Mouse (Mus musculus): Measurements from ENCODE around the gene Cnih2. TPM values are rescaled to one million over a fixed set of nuclear protein-coding genes. Genes with fewer than 3 reads are reported as not detected.
"Not testable (repeated sequence)": the region's sequence is repeated elsewhere in the genome, so short reads cannot be mapped to it uniquely, and the experiment has no call there.

The Cnih2 gene
- total RNA-seq, 2 experiments from 2014 or later: 0.17 TPM; not detected in 1

DNA sequence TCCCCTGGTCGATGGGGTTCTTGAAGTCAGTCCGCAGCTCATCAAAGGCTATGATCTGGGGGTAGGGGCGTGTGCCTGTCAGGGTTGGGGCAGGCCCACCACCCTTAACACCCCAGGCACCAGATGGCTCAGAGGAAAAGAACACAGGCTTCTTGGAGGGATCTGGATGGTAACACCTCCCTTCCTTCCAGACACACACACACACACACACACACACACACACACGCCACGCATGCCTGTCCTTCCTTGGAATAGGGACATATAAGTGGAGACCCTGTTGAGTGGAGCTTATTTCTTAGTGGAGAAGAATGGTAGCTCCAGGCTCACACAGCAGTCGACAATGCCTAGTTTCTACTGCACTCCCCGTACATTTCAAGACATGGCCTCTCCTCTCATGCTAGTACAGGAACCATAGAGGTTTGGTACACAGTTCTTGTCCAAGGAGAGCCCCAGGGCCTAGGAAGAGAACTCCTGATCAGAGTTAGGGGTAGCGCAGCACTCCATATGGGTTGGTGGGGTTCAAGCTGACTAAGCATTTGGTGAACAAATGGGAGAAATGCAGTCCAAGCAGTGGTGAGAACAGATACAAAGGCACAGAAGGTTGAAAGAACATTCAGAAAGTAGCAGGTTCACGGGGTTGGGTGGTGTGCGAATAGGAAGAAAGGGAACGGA is 3.4 kb downstream of the Cnih2 start:
- ATAC-seq (replicated peaks; ENCODE audit: poor library complexity): no peak

DNA sequence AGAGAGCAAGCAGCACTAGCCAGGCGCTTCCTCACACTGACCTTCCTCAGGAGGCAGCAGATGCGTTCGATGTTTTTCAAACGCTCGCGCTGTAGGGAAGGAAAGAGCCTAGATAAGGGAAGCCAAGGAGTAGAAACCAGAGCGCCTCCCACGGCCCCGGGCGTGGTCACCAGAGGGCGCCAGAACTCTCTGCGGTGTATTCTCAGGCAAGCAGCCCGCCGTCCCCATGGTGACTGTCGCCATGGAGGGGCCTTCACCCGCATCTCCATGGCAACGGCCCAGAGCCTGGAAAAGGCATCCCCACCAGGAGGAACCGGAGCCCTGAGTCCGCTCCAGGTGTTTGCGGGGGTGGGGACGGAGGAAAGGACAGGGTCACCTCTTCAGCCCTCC is 4.1 kb downstream of the Cnih2 start:
- peak; percentile 92 for ATAC-seq (replicated peaks; ENCODE audit: poor library complexity)

DNA sequence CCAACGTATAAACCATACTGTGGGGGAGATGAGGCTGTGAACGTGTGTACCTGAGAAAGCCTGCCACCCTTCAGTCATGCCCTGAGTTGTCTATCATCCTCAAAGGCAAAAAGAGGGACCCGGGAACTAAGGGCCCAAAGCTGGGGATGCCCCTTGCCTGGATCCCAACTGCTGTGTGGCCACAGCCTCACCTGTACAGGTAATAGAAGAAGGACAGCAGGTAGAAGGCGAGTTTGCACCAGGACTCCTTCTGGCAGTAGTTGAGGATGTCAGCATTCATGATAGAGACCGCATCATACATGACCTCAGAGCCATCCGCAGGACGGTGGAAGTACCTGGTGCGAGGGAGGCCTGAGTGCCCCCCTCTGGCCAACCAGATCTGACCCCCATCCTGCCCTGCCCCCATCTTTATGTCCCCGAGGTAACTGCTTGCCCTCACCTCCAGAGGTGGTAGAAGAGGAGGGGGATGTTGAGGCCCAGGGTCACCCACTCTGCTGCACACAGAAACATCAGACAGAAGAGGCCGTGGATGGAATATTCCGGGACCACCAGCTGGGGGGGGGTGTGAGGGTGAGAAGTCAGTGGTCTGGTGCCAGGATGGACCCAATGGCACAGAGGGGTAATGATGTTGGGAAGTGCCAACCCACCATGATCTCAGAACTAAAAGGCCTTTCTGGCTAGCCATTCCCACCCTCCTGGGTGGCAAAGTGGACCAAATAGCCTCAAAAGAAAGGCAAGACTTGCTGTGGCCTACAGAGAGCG is 4.7 kb downstream of the Cnih2 start:
- ATAC-seq (replicated peaks; ENCODE audit: poor library complexity): no peak

DNA sequence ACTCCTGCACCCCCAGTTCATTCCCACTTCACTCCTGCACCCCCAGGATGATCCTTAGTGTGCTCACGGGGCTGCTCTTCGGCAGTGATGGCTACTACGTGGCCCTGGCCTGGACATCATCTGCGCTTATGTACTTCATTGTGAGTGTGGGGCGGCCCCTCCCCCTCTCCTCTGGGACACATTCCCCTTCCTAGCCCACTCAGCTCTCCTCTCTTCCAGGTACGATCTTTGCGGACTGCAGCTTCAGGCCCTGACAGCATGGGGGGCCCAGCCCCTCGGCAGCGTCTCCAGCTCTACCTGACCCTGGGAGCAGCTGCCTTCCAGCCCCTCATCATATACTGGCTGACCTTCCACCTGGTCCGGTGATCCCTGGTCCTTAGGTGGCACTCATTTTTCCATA is 6.2 kb downstream of the Cnih2 start:
- no peak for ATAC-seq (replicated peaks; ENCODE audit: poor library complexity)

DNA sequence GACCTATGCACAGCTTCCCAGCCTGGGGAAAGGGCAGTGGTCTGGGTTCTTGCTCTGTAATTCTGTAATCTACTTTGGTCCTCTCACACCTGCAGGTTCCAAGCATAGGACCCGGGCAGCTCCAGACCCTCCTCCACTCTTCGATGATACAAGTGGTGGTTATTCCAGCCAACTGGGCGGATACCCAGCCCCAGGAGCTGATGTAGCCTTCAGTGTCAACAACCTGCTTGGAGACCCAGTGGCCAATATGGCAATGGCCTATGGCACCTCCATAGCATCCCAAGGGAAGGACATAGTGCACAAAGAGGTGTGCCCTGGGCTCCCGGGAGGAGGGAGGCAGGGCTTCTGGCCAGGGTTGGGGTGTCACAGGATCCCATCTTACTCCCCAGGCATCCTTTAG is 9.0 kb downstream of the Cnih2 start:
- ATAC-seq (replicated peaks; ENCODE audit: poor library complexity): no peak

DNA sequence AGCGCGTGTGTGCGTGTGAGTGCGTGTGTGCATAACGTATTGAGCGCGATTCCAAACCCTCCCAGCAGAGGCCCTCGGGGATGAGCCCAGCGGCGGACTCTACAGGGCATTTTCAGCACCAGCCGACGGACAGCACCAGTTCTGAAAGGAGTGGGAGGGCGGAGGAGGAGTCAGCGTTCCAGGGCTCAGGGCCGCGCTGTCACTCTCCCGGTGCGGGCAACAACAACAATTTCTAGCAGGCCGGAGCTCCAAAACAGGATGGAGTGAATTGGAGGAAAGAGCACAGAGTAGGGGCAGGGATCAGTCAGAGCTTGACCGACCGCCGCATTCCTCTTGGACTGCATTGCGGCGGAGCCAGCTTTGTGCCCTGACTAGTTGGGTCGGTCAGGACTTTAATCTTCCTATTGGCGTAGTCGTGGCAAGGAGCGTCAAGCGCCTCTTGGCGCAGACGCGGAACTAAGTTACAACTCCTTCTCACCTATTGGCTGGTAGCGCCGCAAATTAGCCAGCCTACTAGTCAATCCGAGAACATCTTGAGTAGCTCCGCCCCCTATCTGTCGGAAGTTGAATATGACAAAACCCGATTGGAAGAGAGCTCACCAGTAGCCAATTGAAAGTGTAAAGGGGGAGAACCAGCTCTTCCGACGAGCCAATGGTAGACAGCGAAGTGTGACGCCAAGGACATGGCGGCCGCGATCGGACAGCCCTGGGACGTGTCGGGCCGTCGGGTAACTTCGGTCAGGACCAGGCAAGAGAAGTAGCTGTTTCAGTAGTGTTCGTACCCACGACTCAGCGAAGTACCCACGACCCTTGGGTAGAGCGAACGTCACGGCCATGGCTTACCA is 10.2 kb downstream of the Cnih2 start, which contains the start of gene Yif1a:
Gene Yif1a, plus strand, starts transcription at position 655 of the 845 bp plus-strand sequence.
- peak; percentile 87 for ATAC-seq (replicated peaks; ENCODE audit: poor library complexity)

DNA sequence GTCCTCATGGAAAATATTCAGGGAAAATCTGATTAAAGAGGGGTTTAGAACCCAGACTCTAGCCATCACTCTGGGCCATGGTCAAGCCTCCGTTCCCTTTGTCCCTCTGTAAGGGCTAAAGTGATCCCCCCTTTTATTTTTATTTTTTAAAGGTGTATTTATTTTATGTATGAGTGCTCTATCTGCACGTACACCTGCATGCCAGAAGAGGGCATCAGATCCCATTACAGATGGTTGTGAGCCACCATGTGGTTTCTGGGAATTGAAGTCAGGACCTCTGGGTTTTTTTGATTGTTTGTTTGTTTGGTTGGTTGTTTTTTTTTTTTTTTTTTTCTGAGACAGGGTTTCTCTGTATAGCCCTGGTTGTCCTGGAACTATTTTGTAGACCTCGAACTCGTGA is 11.8 kb downstream of the Cnih2 start:
- not testable (repeated sequence) for ATAC-seq (replicated peaks; ENCODE audit: poor library complexity)

DNA sequence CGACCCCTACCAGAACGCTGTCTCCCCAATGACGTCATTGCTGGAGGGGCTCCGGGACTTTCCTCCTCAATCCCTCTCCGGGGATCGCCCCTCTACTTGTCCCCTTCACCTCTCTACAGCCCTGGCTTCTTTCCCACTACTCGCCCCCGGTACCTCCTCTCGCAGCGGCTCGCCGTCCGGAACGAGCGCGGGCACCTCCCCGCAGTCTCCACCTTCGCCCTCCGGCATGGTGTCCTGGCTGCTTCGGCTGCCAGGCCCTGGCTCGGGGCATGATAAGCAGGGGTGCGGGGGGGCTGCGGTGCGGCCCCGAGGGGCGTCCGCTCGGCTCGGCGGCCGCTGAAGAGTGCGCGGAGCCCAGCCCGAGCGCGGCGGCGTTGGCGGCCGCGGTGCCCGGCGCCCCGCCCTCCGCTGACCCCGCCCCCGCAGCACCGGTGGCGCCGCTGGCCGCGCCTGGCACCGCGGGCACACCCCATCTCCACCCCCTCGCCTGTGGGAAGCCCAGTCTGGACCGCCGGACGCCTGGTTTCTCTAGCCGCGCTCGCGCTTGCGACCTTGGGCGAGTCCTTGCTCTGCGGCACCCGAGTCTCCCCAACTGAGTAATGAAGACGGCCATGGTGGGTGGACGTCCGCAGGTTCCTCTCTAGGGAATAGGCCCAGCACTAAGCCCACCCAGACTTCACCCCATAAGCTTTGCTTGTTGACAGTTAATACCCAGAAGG is 13.0 kb downstream of the Cnih2 start, which contains the start of gene Tmem151a:
Gene Tmem151a, minus strand, starts transcription at position 387 of the 719 bp plus-strand sequence.
- no peak for ATAC-seq (replicated peaks; ENCODE audit: poor library complexity)

DNA sequence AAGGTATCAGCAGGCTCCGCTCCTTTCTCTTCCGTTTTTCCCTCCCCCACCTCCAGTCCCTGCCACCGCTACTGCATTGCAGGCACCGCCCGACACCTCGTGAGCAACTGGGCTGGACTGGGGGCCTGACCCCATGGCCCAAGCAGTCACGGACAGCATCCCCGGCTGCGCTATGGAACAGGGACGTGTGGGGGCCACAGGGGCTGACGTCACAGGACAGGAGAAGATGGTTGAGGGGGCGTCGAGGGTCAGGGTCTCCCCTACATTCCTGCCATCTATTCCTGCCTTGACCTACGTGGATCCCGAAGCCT is 13.5 kb downstream of the Cnih2 start:
- no peak for ATAC-seq (replicated peaks; ENCODE audit: poor library complexity)

DNA sequence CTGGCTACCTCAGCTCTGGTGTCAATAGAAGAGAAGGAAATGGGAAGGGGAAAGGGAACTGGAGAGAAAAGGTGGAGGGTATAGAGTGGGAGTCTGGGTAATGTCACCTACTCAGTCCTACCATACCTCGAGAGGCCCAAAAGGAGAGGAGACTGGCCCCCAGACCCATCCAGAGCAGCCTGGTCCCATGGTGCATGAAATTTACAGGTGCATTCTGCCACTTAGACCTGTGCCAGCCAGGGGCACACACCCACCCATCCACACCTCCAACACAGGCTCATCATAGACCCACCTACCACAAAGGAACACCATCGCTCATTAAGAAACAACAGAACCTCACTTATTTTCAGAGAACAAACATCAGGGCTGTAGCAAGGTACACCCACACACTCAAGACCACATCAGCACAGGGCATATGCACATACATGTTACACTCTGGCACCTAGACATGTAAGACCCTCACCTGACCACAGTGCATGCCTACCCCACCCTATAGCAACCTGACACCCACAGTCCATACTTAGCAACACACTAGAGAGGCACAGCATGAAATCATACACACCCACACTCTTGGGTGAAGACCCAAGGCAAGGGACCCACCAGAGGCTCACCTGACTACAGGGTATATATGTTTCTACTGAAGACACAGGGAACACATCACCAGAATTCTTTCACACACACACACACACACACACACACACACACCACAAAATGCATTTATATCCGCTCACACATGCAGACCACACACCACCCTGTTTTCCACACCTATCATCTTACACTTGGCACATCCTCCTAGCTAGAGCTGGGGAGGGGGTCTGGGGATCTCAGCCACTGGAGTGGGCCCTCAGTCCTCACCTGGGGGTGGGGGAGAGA is 14.1 kb downstream of the Cnih2 start:
- no peak for ATAC-seq (replicated peaks; ENCODE audit: poor library complexity)

DNA sequence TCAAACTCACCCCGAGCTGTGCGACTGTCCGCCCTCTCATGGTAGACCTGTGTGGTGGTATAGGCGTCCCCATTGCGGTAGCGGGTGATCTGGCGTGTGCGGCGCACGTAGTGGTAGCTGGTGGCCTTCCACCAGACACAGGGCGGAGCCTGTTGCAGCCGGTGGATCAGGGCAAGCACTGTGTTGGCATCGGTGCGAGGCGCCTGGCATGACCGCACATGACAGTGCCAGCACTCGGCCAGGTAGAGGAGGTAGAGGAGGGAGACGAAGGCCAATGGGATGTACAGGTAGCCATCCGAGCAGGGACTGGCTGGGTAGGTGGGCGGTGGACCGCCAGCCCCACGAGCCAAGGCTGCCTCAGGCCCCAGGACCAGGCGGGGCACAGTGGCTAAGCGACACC is 15.7 kb downstream of the Cnih2 start:
- no peak for ATAC-seq (replicated peaks; ENCODE audit: poor library complexity)

DNA sequence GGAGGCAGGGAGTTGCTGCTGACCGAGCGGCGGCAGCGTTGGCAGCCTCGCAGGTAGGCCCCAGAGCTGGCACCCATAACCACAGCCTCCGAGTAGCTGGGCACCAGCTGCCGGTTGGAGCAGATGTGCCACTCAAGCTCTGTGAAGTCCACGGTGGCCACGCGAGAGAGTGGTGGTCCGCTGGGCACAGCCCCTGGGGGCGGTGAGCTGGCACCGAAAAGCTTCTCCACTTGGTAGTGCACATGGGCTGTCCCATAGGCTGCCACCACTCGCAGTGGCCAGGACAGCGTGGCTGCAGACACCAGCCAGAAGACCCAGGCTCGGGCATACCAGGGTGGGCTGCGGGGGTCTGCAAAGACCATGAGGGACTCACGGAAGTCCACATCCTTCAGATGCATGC is 16.3 kb downstream of the Cnih2 start:
- ATAC-seq (replicated peaks; ENCODE audit: poor library complexity): no peak

DNA sequence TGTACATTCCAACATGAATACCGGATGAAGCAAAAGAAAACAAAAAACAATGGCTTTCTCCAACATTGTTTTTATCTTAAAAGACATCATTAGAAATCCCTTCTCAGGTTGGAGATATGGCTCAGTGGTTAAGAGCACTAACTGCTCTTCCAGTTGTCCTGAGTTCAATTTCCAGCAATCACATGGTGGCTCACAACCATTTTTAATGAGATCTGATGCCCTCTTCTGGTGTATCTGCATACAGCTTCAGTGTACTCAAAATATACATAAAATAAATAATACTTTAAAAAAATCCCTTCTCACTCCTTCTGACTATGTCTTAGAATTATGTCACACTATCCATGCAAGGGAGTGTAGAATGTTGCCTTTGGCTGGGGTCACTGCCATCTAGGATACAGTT is 19.0 kb downstream of the Cnih2 start:
- ATAC-seq (replicated peaks; ENCODE audit: poor library complexity): no peak

DNA sequence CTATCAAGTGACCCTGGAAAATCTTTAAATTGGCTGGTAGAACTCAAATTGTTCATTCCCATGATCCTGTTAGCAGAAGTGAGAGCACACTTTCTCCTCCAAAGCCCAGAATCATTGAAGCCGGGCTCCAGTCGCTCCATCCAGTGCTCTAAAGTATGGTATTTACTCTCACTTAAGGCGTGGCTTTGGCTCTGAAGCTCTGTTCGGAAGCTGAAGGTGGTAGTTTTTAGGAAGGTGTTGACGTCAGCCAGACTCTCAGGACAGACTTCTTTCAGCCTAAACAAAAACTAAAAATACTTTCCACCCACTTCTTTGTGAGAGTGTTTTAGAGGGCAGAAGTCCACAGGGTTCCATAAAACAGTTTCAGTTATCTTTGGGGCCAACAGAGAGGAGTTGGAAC is 24.8 kb downstream of the Cnih2 start:
- no peak for ATAC-seq (replicated peaks; ENCODE audit: poor library complexity)

DNA sequence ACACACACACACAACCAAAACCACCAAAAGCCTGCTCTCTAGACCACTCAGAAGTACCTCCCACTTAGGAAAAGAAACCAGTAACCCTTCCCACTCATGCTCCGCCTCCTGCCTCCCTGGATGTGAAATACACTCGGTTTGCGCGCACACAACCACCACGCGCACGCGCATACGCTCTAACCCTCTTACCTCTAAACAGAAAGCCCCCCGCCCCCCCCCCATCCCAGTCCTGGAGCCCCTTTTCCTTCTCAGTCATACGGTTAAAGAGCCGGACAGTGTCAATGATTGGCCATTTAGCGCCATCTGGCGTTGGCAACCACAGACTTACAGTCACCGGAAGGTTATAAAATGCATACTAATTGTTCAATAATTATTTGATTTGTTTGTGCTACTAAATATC is 25.3 kb downstream of the Cnih2 start:
- 0 out of 2 replicates have a peak, but pooled peaks have one; percentile 38 for ATAC-seq (replicated peaks; ENCODE audit: poor library complexity)

DNA sequence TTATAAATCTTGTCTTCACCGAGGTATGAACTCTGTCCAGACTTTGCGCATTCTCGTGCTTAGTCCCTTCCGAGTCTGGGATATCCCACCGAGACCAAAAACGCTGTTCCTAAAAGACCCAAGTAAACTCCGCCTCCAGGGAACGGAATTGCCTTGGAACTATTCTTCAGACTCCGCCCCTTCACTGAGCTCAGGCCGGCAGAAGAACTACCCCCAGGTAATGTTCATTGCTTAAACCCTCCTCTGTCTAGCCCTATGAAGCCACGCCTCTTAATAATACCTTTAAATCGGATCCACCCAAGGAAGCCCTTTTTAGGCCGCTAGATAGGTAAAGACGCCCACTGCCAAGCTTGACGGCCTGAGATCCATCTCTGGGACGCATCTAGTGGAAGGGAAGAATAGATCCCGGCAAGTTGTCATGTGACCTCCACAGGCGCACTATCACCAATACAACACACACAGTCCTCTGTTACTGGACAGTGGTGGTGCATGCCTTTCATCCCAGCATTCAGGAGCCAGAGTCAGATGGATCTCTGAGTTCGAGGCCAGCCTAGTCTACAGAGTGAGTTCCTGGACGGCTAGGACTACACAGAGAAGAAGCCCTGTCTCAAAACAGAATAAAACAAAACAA is 25.8 kb downstream of the Cnih2 start:
- ATAC-seq (replicated peaks; ENCODE audit: poor library complexity): no peak

DNA sequence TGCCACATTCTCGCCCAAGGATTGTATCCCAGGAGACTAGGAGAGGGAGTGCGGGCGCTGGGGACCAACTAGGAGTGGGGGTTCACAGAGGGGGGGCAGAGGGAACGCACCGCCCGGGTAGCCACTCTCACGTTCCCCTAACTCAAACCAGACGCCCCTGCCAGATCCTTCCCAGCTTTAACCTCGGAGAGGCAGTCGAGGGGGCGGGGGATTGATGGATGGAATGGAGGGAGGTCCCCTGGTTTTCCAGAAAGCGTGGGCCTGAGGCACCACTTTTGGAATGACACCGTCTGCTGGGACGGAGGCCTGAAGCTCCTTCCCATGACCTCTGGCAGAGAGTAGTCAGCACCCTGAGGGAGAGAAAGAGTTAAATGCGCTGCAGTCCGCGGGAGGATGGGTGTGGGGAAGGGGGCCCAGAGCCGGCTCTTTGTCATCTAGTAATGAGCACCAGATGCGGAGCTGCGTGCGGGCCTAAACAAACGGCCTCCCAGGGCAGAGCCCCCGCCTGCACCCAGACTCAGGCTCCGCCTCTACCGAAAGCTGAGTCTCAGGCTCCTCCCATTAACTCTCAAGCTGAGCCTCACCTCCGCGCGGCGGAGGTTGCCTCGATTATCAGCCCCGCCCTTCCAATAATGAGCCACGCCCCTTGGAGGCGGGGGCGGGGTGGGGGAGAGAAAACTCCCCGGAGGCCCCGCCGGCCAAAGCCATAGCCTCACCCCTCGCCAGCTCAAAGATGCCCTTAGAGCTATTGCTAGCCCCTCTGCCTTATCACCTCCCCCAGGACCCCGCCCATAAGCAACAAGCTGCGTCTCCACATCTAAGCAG is 26.6 kb downstream of the Cnih2 start:
- ATAC-seq (replicated peaks; ENCODE audit: poor library complexity): peak; percentile 73

DNA sequence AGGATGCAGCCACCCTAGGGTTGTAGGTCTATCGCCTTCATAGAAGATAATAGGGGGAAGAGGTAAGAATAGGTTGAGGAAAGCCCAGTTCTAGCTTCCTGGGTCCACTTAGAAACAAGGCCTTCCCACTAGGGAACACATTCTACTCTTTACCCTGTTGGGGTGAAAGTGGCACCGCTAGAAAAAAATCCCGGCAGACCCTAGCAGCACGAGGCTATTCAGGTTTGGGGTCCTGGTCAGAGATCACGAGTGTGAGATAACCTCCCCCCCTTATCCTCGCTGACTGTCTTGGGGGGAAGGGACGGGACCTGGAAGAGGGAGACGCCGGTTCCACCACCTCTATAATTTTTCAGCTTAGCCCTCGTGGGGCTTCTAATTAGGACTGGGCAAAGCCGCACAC is 27.2 kb downstream of the Cnih2 start:
- no peak for ATAC-seq (replicated peaks; ENCODE audit: poor library complexity)

DNA sequence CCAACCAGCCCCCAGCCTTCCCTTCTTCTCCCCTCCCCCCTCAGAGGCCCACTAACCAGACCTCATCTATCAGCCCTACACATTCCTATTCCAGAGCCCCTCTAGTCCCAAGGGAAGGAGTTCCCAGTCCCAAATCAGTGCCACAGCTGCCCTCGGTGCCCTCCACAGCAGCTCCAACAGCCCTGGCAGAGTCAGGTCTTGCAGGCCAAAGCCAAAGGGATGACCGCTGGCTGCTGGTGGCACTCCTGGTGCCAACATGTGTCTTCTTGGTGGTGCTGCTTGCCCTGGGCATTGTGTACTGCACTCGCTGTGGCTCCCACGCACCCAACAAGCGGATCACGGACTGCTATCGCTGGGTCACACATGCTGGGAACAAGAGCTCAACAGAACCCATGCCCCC is 28.3 kb downstream of the Cnih2 start:
- ATAC-seq (replicated peaks; ENCODE audit: poor library complexity): no peak

Data from megakaryocyte progenitor cell, adult 5-6 weeks (primary cell).